Mouse (Mus musculus): ENCODE measurements around the gene Vmn2r97. TPM values are rescaled to one million over a fixed set of nuclear protein-coding genes. Genes with fewer than 3 reads are reported as not detected.
A peak's percentile ranks its signal among the peaks of the same experiment; 100 is the strongest.
"Not testable (repeated sequence)": the region's sequence is repeated elsewhere in the genome, so short reads cannot be mapped to it uniquely, and the experiment has no call there.

Vmn2r97 gene
- 0.19 TPM in 1 of 3 replicates, not detected in the others for total RNA-seq (2017)

- not testable (repeated sequence) for ATAC-seq (replicated peaks; ENCODE audit: insufficient number of reproducible peaks, low FRiP score, low TSS enrichment, poor library complexity, severe bottlenecking)
Measured at GRCm38 (mm10) chr17:18914000-18914399, at the start of gene Vmn2r97. Vmn2r97 (plus strand) TSS chr17:18914300.

- ATAC-seq (replicated peaks; ENCODE audit: insufficient number of reproducible peaks, low FRiP score, low TSS enrichment, poor library complexity, severe bottlenecking): not testable (repeated sequence)
Measured at GRCm38 (mm10) chr17:18882436-18882835, 31.7 kb upstream of the Vmn2r97 start.

- ATAC-seq (replicated peaks; ENCODE audit: insufficient number of reproducible peaks, low FRiP score, low TSS enrichment, poor library complexity, severe bottlenecking): no peak
Measured at GRCm38 (mm10) chr17:18889745-18890329, 24.3 kb upstream of the Vmn2r97 start.

GRCm38 (mm10) chr17:18957800-18958199, 43.7 kb downstream of the Vmn2r97 start:
- not testable (repeated sequence) for ATAC-seq (replicated peaks; ENCODE audit: insufficient number of reproducible peaks, low FRiP score, low TSS enrichment, poor library complexity, severe bottlenecking)

GRCm38 (mm10) chr17:18968371-18969275, 54.5 kb downstream of the Vmn2r97 start:
- peak; percentile 98 for ATAC-seq (replicated peaks; ENCODE audit: insufficient number of reproducible peaks, low FRiP score, low TSS enrichment, poor library complexity, severe bottlenecking)

Other genes with a start within 250 kb of the Vmn2r97 start
- not detected in 3 replicates for gene Vmn2r98, start 139.2 kb downstream of the Vmn2r97 start, total RNA-seq (2017)